Mouse (Mus musculus): ENCODE measurements at regions not wholly inside any gene's neighbourhood (a gene's known extent, or its start where the extent isn't known, plus 50 kb on each side); places are given as distances from the start of the nearest gene placed in this dataset.

- Histone ChIP-seq H3K4me3 (ENCODE audit: low read depth, low read length) (no peak overlapping the region), H3K27me3 (replicated peaks; ENCODE audit: control insufficient read depth, insufficient read depth, low read length) (no peaks in the 10 kb centered on the region), H3K9me3 (ENCODE audit: control insufficient read depth, low read length) (no peaks in the 10 kb centered on the region), H3K9ac (ENCODE audit: low read depth, low read length) (no peak overlapping the region), H3K27ac (replicated peaks; ENCODE audit: low read depth, low read length) (no peak overlapping the region; the same call in 1 of the 2 replicates), H3K36me3 (ENCODE audit: control insufficient read depth, insufficient read depth, low read length) (no peaks in the 10 kb centered on the region), H3K4me2 (ENCODE audit: low read depth, low read length) (no peak overlapping the region), H3K4me1 (ENCODE audit: control insufficient read depth, insufficient read depth, low read length) (no peaks in the 10 kb centered on the region)
- DNase-seq (ENCODE audit: low spot score) (peak; percentile 8), ATAC-seq (ENCODE audit: low read depth) (no peak)
- WGBS, result 50% methylated on average over 4 of the region's 4 CpGs
Measured at GRCm38 (mm10) chr3:54017943-54018649, 137.7 kb upstream of the Trpc4 start.

GRCm38 (mm10) chr3:54016877-54017276 lies 139.0 kb upstream of the Trpc4 start:
- ATAC-seq (ENCODE audit: low read depth) (no peak), DNase-seq (ENCODE audit: low spot score) (peak; percentile 11)
- H3K36me3 ChIP-seq (ENCODE audit: control insufficient read depth, insufficient read depth, low read length), result no peaks in the 10 kb centered on the region
- no peak overlapping the region for H3K4me2 ChIP-seq (ENCODE audit: low read depth, low read length)
- no peak overlapping the region for H3K4me3 ChIP-seq (ENCODE audit: low read depth, low read length)
- no peaks in the 10 kb centered on the region for H3K4me1 ChIP-seq (ENCODE audit: control insufficient read depth, insufficient read depth, low read length)
- H3K27ac ChIP-seq (replicated peaks; ENCODE audit: low read depth, low read length), result no peak overlapping the region
- H3K27me3 ChIP-seq (replicated peaks; ENCODE audit: control insufficient read depth, insufficient read depth, low read length), result no peaks in the 10 kb centered on the region
- no peaks in the 10 kb centered on the region for H3K9me3 ChIP-seq (ENCODE audit: control insufficient read depth, low read length)
- H3K9ac ChIP-seq (ENCODE audit: low read depth, low read length), result no peak overlapping the region
- 55% methylated on average over 5 of the region's 5 CpGs for WGBS

GRCm38 (mm10) chr3:54011016-54011415 lies 144.8 kb upstream of the Trpc4 start:
- no peaks in the 10 kb centered on the region for H3K4me1 ChIP-seq (ENCODE audit: control insufficient read depth, insufficient read depth, low read length)
- 92% methylated on average over 2 of the region's 2 CpGs for WGBS
- no peak for DNase-seq (ENCODE audit: low spot score)
- no peak overlapping the region for H3K27ac ChIP-seq (replicated peaks; ENCODE audit: low read depth, low read length)
- ATAC-seq (ENCODE audit: low read depth), result no peak
- H3K36me3 ChIP-seq (ENCODE audit: control insufficient read depth, insufficient read depth, low read length), result no peaks in the 10 kb centered on the region
- no peak overlapping the region for H3K4me2 ChIP-seq (ENCODE audit: low read depth, low read length)
- H3K9ac ChIP-seq (ENCODE audit: low read depth, low read length), result no peak overlapping the region
- H3K9me3 ChIP-seq (ENCODE audit: control insufficient read depth, low read length), result no peaks in the 10 kb centered on the region
- H3K4me3 ChIP-seq (ENCODE audit: low read depth, low read length), result no peak overlapping the region
- no peaks in the 10 kb centered on the region for H3K27me3 ChIP-seq (replicated peaks; ENCODE audit: control insufficient read depth, insufficient read depth, low read length)

- H3K4me3 ChIP-seq (ENCODE audit: low read depth, low read length), result no peak overlapping the region
- H3K36me3 ChIP-seq (ENCODE audit: control insufficient read depth, insufficient read depth, low read length), result no peaks in the 10 kb centered on the region
- no peak overlapping the region for H3K27ac ChIP-seq (replicated peaks; ENCODE audit: low read depth, low read length)
- no peaks in the 10 kb centered on the region for H3K4me1 ChIP-seq (ENCODE audit: control insufficient read depth, insufficient read depth, low read length)
- no peaks in the 10 kb centered on the region for H3K9me3 ChIP-seq (ENCODE audit: control insufficient read depth, low read length)
- H3K4me2 ChIP-seq (ENCODE audit: low read depth, low read length), result no peak overlapping the region
- DNase-seq (ENCODE audit: low spot score) (no peak), ATAC-seq (ENCODE audit: low read depth) (no peak)
- 75% methylated on average over 4 of the region's 4 CpGs for WGBS
- H3K27me3 ChIP-seq (replicated peaks; ENCODE audit: control insufficient read depth, insufficient read depth, low read length), result no peaks in the 10 kb centered on the region
- no peak overlapping the region for H3K9ac ChIP-seq (ENCODE audit: low read depth, low read length)
Measured at GRCm38 (mm10) chr3:53992993-53993392, 129.4 kb upstream of the Ufm1 start.

- no peaks in the 10 kb centered on the region for H3K36me3 ChIP-seq (ENCODE audit: control insufficient read depth, insufficient read depth, low read length)
- no peak overlapping the region for H3K4me3 ChIP-seq (ENCODE audit: low read depth, low read length)
- ATAC-seq (ENCODE audit: low read depth) (no peak), DNase-seq (ENCODE audit: low spot score) (no peak)
- whole genome bisulfite sequencing, result 83% methylated on average over 9 of the region's 9 CpGs
- H3K9me3 ChIP-seq (ENCODE audit: control insufficient read depth, low read length), result no peaks in the 10 kb centered on the region
- H3K9ac ChIP-seq (ENCODE audit: low read depth, low read length), result no peak overlapping the region
- no peaks in the 10 kb centered on the region for H3K27me3 ChIP-seq (replicated peaks; ENCODE audit: control insufficient read depth, insufficient read depth, low read length)
- H3K4me1 ChIP-seq (ENCODE audit: control insufficient read depth, insufficient read depth, low read length), result no peaks in the 10 kb centered on the region
- no peak overlapping the region for H3K27ac ChIP-seq (replicated peaks; ENCODE audit: low read depth, low read length)
- no peak overlapping the region for H3K4me2 ChIP-seq (ENCODE audit: low read depth, low read length)
Measured at GRCm38 (mm10) chr3:53988796-53989195, 125.2 kb upstream of the Ufm1 start.

GRCm38 (mm10) chr3:53988256-53988655 lies 124.6 kb upstream of the Ufm1 start:
- H3K4me3 ChIP-seq (ENCODE audit: low read depth, low read length), result no peak overlapping the region
- no peak overlapping the region for H3K4me2 ChIP-seq (ENCODE audit: low read depth, low read length)
- DNase-seq (ENCODE audit: low spot score) (no peak), ATAC-seq (ENCODE audit: low read depth) (no peak)
- WGBS, result 83% methylated on average over 7 of the region's 7 CpGs
- H3K36me3 ChIP-seq (ENCODE audit: control insufficient read depth, insufficient read depth, low read length), result no peaks in the 10 kb centered on the region
- H3K27ac ChIP-seq (replicated peaks; ENCODE audit: low read depth, low read length), result no peak overlapping the region
- H3K9me3 ChIP-seq (ENCODE audit: control insufficient read depth, low read length), result no peaks in the 10 kb centered on the region
- H3K9ac ChIP-seq (ENCODE audit: low read depth, low read length), result no peak overlapping the region
- no peaks in the 10 kb centered on the region for H3K4me1 ChIP-seq (ENCODE audit: control insufficient read depth, insufficient read depth, low read length)
- H3K27me3 ChIP-seq (replicated peaks; ENCODE audit: control insufficient read depth, insufficient read depth, low read length), result no peaks in the 10 kb centered on the region

GRCm38 (mm10) chr3:53987316-53987715 lies 123.7 kb upstream of the Ufm1 start:
- DNase-seq (ENCODE audit: low spot score) (no peak), ATAC-seq (ENCODE audit: low read depth) (no peak)
- Histone ChIP-seq H3K27me3 (replicated peaks; ENCODE audit: control insufficient read depth, insufficient read depth, low read length) (no peaks in the 10 kb centered on the region), H3K4me3 (ENCODE audit: low read depth, low read length) (no peak overlapping the region), H3K36me3 (ENCODE audit: control insufficient read depth, insufficient read depth, low read length) (no peaks in the 10 kb centered on the region), H3K27ac (replicated peaks; ENCODE audit: low read depth, low read length) (no peak overlapping the region), H3K9ac (ENCODE audit: low read depth, low read length) (no peak overlapping the region), H3K4me2 (ENCODE audit: low read depth, low read length) (no peak overlapping the region), H3K9me3 (ENCODE audit: control insufficient read depth, low read length) (no peaks in the 10 kb centered on the region), H3K4me1 (ENCODE audit: control insufficient read depth, insufficient read depth, low read length) (no peaks in the 10 kb centered on the region)
- 63% methylated on average over 2 of the region's 2 CpGs for WGBS

GRCm38 (mm10) chr3:53984743-53985550 lies 121.3 kb upstream of the Ufm1 start:
- Histone ChIP-seq H3K4me3 (ENCODE audit: low read depth, low read length) (no peak overlapping the region), H3K27me3 (replicated peaks; ENCODE audit: control insufficient read depth, insufficient read depth, low read length) (no peaks in the 10 kb centered on the region), H3K27ac (replicated peaks; ENCODE audit: low read depth, low read length) (no peak overlapping the region), H3K4me2 (ENCODE audit: low read depth, low read length) (no peak overlapping the region), H3K4me1 (ENCODE audit: control insufficient read depth, insufficient read depth, low read length) (no peaks in the 10 kb centered on the region), H3K9ac (ENCODE audit: low read depth, low read length) (no peak overlapping the region), H3K36me3 (ENCODE audit: control insufficient read depth, insufficient read depth, low read length) (no peaks in the 10 kb centered on the region), H3K9me3 (ENCODE audit: control insufficient read depth, low read length) (no peaks in the 10 kb centered on the region)
- DNase-seq (ENCODE audit: low spot score) (peak; percentile 34), ATAC-seq (ENCODE audit: low read depth) (no peak)
- WGBS, result 78% methylated on average over 6 of the region's 6 CpGs

GRCm38 (mm10) chr3:53982311-53982710 lies 118.7 kb upstream of the Ufm1 start:
- 95% methylated on average over 8 of the region's 8 CpGs for WGBS
- H3K4me2 ChIP-seq (ENCODE audit: low read depth, low read length), result no peak overlapping the region
- H3K4me3 ChIP-seq (ENCODE audit: low read depth, low read length), result no peak overlapping the region
- no peaks in the 10 kb centered on the region for H3K27me3 ChIP-seq (replicated peaks; ENCODE audit: control insufficient read depth, insufficient read depth, low read length)
- H3K9ac ChIP-seq (ENCODE audit: low read depth, low read length), result no peak overlapping the region
- no peaks in the 10 kb centered on the region for H3K4me1 ChIP-seq (ENCODE audit: control insufficient read depth, insufficient read depth, low read length)
- ATAC-seq (ENCODE audit: low read depth) (no peak), DNase-seq (ENCODE audit: low spot score) (no peak)
- H3K36me3 ChIP-seq (ENCODE audit: control insufficient read depth, insufficient read depth, low read length), result no peaks in the 10 kb centered on the region
- no peak overlapping the region for H3K27ac ChIP-seq (replicated peaks; ENCODE audit: low read depth, low read length)
- H3K9me3 ChIP-seq (ENCODE audit: control insufficient read depth, low read length), result no peaks in the 10 kb centered on the region

Data from embryonic facial prominence, embryonic 14.5 days (tissue).